Mouse (Mus musculus) erythroblast, embryonic 14.5 days (primary cell): Measurements from ENCODE around the gene Il10rb. TPM values are rescaled to one million over a fixed set of nuclear protein-coding genes. Genes with fewer than 3 reads are reported as not detected.

ENCODE experiments used
- H3K27me3 ChIP-seq: 2 replicates; pipeline ENCODE4 v1.6.1; 2012; ENCODE audit warnings: inconsistent platforms; ENCODE audit not compliant: control insufficient read depth
- H3K36me3 ChIP-seq: 2 replicates; pipeline ENCODE4 v1.6.1; 2012; ENCODE audit warnings: mild to moderate bottlenecking, inconsistent platforms; ENCODE audit not compliant: control insufficient read depth
- H3K4me1 ChIP-seq: 2 replicates; pipeline ENCODE4 v1.6.1; 2012; ENCODE audit warnings: inconsistent platforms; ENCODE audit not compliant: control insufficient read depth
- H3K4me3 ChIP-seq: replicated peaks from 2 replicates; pipeline ENCODE3; 2012; ENCODE audit warnings: moderate library complexity, mild to moderate bottlenecking, inconsistent platforms
- H3K9me3 ChIP-seq: 2 replicates; pipeline ENCODE4 v1.6.1; 2012; ENCODE audit warnings: low read length, inconsistent platforms, mixed read lengths; ENCODE audit not compliant: control insufficient read depth
- GATA1 ChIP-seq: IDR thresholded peaks from 2 replicates; pipeline ENCODE4 v1.6.1; 2012; ENCODE audit warnings: low read length, inconsistent platforms, mixed read lengths
- TAL1 ChIP-seq: IDR thresholded peaks from 3 replicates; pipeline ENCODE4 v1.6.1; 2012; ENCODE audit warnings: low read length, inconsistent platforms, mixed read lengths
- polyA plus RNA-seq: library from polyadenylated mRNA; stranded (reverse); fragments of >175 nt; gene quantifications from 2 replicates; pipeline ENCODE4 v1.2.3, GENCODE M21; 2012

The Il10rb gene
- polyA plus RNA-seq, 1 experiment: 0.73 TPM

DNA sequence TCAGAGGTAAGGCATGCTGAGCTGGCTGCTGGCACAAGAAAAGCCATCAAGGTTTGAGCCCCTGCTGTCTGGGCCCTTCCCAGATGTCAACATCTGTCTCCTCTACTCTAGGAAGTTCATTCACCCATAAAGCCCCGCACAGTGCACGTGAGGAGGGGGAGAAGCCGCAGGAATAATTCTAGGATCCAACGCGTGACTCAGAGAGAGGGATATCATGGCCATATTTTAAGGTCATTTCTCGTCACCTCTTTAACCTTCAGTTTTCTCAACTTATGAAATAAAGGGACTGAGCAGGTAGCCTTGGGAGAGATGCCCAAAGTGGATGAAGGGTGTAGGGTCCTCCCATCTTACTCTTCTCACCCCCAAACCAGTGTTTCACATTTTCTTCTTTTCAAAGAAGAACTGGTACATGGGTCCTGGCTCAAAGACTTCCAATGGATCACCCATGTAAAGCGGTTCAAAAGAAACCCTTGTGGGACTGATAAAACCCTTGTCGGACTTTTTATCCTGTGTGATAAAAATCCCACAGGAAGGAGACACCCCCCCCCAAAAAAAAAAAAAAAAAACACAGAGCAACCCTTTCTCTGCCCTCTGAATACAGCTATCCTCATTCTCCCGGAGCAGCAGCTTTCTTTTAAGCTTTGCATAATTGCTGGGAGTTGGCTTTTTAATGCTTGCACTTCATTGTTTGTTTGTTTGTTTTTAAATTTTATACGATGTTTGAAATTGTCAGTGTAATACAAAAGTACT lies 961 bp upstream of the Il10rb start:
- Histone ChIP-seq H3K9me3 (no peaks in the 10 kb centered on the region; the same call in 1 of the 2 replicates), H3K4me3 (no peak overlapping the region), H3K27me3 (no peaks in the 10 kb centered on the region), H3K36me3 (peaks cover 88% of the 10 kb centered on the region), H3K4me1 (peaks cover 66% of the 10 kb centered on the region)
- TF ChIP-seq GATA1 (no peak), TAL1 (no peak)

DNA sequence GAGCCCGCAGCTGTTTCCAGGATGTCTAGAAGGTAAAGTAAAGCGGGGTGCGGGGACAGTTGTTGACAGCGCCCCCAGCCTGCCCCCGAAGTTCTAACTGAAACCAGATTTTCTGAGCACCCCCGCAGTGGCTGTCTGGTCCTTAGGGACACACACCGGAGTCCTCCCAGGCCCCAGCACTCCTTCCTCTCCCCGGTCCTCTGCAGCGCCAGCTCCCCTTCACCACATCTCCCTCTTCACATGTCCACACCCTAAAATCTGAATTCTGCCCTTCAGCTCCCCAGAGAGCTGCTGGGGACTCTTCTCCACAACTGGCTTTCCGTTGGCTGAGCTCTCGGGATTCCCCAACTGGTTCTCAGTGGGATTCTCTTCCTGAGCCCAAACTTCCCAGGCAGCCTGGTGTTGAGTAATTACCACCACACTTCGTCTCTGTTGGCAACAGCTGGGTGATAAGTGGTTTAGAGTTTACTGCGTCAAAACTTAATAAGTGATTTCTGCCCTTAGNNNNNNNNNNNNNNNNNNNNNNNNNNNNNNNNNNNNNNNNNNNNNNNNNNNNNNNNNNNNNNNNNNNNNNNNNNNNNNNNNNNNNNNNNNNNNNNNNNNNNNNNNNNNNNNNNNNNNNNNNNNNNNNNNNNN lies 739 bp downstream of the Il10rb start:
- H3K27me3 ChIP-seq: no peaks in the 10 kb centered on the region
- no peaks in the 10 kb centered on the region; the same call in 1 of the 2 replicates for H3K9me3 ChIP-seq
- H3K36me3 ChIP-seq: peaks cover 85% of the 10 kb centered on the region
- H3K4me1 ChIP-seq: peaks cover 63% of the 10 kb centered on the region
- no peak for TF ChIP-seq TAL1
- peak overlapping the region; percentile 92 for H3K4me3 ChIP-seq

- H3K36me3 ChIP-seq: peaks cover 91% of the 10 kb centered on the region
- H3K4me3 ChIP-seq: no peak overlapping the region
These were observed 7.3 kb downstream of the Il10rb start for GRCm38 (mm10) chr16:91413102-91413844.

DNA sequence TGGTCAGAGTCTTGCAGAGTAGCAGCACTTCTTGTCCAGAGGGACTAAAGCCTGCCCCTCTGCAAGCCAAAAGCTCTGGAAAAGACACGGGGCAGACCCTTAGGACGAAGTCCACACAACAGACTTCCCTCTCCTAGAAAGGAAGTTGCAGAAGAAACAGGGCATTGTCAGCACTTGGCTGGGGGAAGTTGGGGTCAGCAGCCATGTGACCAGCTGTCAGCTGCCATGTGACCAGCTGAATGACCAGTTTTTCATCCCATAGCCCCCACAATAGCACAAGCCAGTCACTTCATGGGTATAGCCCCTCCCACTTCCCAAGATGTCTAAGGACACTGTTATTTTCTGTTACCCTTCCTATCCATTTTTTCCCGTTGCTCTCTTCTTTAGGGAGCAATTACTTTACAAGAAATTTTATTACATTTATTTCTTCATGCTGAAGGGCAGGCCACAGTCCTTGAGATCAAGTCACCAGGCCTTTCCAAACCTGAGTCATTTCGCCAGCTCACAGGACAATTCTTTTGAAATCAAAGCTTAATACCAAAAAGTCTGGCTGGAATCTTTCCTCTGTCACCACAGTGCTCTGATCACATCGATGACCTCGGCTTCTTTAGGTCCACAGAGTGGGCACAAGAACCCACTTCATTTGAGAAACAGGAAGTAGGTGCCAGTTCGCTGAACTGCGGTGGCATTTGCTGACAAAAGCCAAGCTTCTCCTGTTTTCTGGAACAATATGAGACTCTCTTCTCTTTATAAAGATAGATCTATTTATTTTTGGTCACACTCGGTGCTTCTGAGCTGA lies 9.6 kb downstream of the Il10rb start:
- Histone ChIP-seq H3K4me1 (peaks cover 41% of the 10 kb centered on the region), H3K27me3 (no peaks in the 10 kb centered on the region), H3K36me3 (peaks cover 92% of the 10 kb centered on the region), H3K9me3 (no peaks in the 10 kb centered on the region), H3K4me3 (no peak overlapping the region)
- TF ChIP-seq TAL1 (no peak), GATA1 (no peak)

More at GRCm38 (mm10) chr16:91413102-91413844, 7.3 kb downstream of the Il10rb start:
- H3K9me3 ChIP-seq: no peaks in the 10 kb centered on the region
- peaks cover 56% of the 10 kb centered on the region for H3K4me1 ChIP-seq
- no peak for TF ChIP-seq GATA1
- no peak for TF ChIP-seq TAL1
- no peaks in the 10 kb centered on the region for H3K27me3 ChIP-seq

GRCm38 (mm10) chr16:91416357-91416756 lies 10.4 kb downstream of the Il10rb start:
- Histone ChIP-seq H3K27me3 (no peaks in the 10 kb centered on the region), H3K4me1 (peaks cover 41% of the 10 kb centered on the region), H3K4me3 (no peak overlapping the region), H3K36me3 (peaks cover 92% of the 10 kb centered on the region), H3K9me3 (no peaks in the 10 kb centered on the region)
- no peak for TF ChIP-seq GATA1
- no peak for TF ChIP-seq TAL1

DNA sequence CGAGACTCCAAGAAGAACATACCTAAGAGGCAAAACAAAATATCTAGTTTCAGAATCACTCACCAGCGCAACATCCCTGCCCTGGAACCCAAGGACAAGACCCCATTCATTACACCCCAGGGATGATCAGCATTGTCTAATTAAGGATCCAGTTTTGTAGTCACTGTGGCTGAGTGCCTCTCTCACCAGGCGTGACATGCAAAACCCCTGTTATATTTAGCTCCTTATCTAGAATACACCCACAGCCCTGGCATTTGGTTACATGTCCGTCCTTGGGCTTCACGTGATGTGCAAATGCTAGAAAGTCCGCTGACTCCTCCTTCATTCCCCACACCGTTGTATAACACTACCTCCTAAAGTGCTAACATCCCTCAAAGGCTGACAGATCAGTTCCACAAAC lies 11.0 kb downstream of the Il10rb start:
- Histone ChIP-seq H3K4me3 (no peak overlapping the region), H3K36me3 (peaks cover 94% of the 10 kb centered on the region), H3K4me1 (peaks cover 44% of the 10 kb centered on the region), H3K9me3 (no peaks in the 10 kb centered on the region), H3K27me3 (no peaks in the 10 kb centered on the region)
- TF ChIP-seq GATA1: no peak
- no peak for TF ChIP-seq TAL1

GRCm38 (mm10) chr16:91418531-91418930 lies 12.6 kb downstream of the Il10rb start:
- Histone ChIP-seq H3K9me3 (no peaks in the 10 kb centered on the region), H3K27me3 (no peaks in the 10 kb centered on the region), H3K4me3 (no peak overlapping the region), H3K36me3 (peaks cover 93% of the 10 kb centered on the region), H3K4me1 (peaks cover 31% of the 10 kb centered on the region)
- no peak for TF ChIP-seq TAL1
- no peak for TF ChIP-seq GATA1

DNA sequence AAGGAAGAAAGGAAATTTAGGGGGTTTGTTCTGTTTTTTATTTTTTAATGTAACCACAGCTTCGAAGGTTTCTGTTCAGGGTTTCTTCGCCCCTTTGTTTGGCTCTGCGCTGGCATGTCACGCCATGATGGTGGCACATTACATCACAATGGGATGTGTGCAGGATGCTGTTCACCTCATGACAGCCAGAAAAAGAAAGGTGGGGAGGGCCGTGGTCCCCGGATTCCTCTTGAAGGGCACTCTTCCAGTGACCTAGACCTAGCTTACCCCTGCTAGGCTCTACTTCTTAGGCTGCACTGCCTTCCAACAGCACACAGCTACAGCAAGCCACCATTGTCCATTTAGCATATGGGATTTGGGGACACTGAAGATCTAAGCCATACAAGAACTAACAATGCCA lies 19.9 kb downstream of the Il10rb start:
- peaks cover 74% of the 10 kb centered on the region for H3K36me3 ChIP-seq
- H3K9me3 ChIP-seq: no peaks in the 10 kb centered on the region
- TF ChIP-seq GATA1 (no peak), TAL1 (no peak)
- H3K4me1 ChIP-seq: peaks cover 3% of the 10 kb centered on the region
- no peaks in the 10 kb centered on the region for H3K27me3 ChIP-seq
- H3K4me3 ChIP-seq: no peak overlapping the region

GRCm38 (mm10) chr16:91426586-91426985 lies 20.6 kb downstream of the Il10rb start:
- peaks cover 67% of the 10 kb centered on the region for H3K36me3 ChIP-seq

More at GRCm38 (mm10) chr16:91426586-91426985, 20.6 kb downstream of the Il10rb start:
- TF ChIP-seq TAL1 (no peak), GATA1 (no peak)
- H3K4me1 ChIP-seq: peaks cover 3% of the 10 kb centered on the region
- no peaks in the 10 kb centered on the region for H3K9me3 ChIP-seq
- H3K4me3 ChIP-seq: no peak overlapping the region
- H3K27me3 ChIP-seq: no peaks in the 10 kb centered on the region
